Mouse (Mus musculus): ENCODE data around the gene Amz1. TPM values are rescaled to one million over a fixed set of nuclear protein-coding genes. Genes with fewer than 3 reads are reported as not detected.

Amz1 gene
- polyA plus RNA-seq, 1 experiment from 2014 or later: 0.96 TPM

DNA sequence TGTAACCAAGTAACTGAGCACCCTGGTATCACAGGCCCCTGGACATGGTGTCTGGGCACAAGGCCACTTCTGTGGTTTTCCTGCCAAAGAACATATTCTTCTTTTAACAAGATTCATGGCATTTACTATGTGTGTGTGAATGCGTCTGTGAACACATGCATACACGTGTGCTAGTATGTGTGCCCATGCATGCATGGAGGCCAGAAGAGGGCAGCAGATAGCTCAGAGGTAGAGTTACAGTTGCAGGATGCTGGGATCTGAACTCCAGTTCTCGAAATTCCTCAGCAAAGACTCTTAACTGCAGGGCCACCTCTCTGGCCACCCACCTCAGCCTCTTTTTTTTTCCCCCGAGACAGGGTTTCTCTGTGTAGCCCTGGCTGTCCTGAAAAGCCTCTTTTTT is 59.6 kb downstream of the Amz1 start:
- 91% methylated on average over 4 of the region's 4 CpGs for WGBS
- Histone ChIP-seq H3K9me3 (ENCODE audit: control insufficient read depth, low read length) (no peaks in the 10 kb centered on the region), H3K4me1 (replicated peaks; ENCODE audit: control insufficient read depth, insufficient read depth, low read length) (no peaks in the 10 kb centered on the region), H3K27ac (ENCODE audit: low read depth, low read length) (no peak overlapping the region), H3K4me3 (ENCODE audit: low read depth, low read length) (no peak overlapping the region), H3K4me2 (ENCODE audit: low read depth, low read length, severe bottlenecking) (no peak overlapping the region), H3K36me3 (ENCODE audit: control insufficient read depth, insufficient read depth, low read length) (no peaks in the 10 kb centered on the region; the same call in 1 of the 2 replicates), H3K9ac (ENCODE audit: low read length) (no peak overlapping the region), H3K27me3 (ENCODE audit: control insufficient read depth, insufficient read depth, low read length) (no peaks in the 10 kb centered on the region)
- DNase-seq (ENCODE audit: low spot score) (no peak), ATAC-seq (replicated peaks; ENCODE audit: low FRiP score) (no peak)

GRCm38 (mm10) chr5:140784288-140784687 is 60.4 kb downstream of the Amz1 start:
- no peaks in the 10 kb centered on the region; the same call in 1 of the 2 replicates for H3K36me3 ChIP-seq (ENCODE audit: control insufficient read depth, insufficient read depth, low read length)
- no peak for ATAC-seq (replicated peaks; ENCODE audit: low FRiP score)

DNA sequence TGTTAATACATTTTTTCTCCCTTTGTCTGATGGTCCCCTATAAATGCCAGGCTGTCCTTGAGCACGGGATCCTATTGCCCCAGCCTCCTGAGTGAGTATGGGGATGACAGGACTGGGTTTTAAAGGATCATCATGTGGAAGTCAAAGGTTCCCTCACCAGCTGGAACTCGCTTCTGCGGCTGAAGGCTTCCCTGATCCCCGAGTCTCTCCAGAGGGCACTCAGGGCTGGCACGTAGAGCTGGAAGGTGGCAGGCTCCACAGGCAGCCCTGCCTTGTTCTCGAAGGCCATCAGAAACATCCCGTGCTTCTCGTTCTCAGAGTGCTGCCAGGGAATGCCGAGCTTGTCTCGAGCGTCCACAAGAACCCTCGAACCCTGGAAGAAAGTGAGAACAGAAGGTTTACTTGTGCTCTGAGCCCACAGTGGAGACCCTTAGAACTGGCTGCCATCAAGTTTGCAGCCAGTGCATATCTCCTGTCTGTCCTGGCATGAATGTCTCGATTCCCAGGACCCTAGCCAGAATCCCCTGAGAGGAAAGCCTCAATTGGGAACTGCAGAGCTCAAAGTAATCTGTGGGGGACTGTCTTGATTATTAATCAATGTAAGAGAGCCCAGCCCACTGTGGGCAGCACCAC is 61.4 kb downstream of the Amz1 start:
- Histone ChIP-seq H3K4me3 (ENCODE audit: low read depth, low read length) (no peak overlapping the region), H3K36me3 (ENCODE audit: control insufficient read depth, insufficient read depth, low read length) (no peaks in the 10 kb centered on the region; the same call in 1 of the 2 replicates), H3K9me3 (ENCODE audit: control insufficient read depth, low read length) (no peaks in the 10 kb centered on the region), H3K4me1 (replicated peaks; ENCODE audit: control insufficient read depth, insufficient read depth, low read length) (no peaks in the 10 kb centered on the region), H3K27me3 (ENCODE audit: control insufficient read depth, insufficient read depth, low read length) (no peaks in the 10 kb centered on the region), H3K27ac (ENCODE audit: low read depth, low read length) (no peak overlapping the region), H3K4me2 (ENCODE audit: low read depth, low read length, severe bottlenecking) (no peak overlapping the region), H3K9ac (ENCODE audit: low read length) (no peak overlapping the region)
- WGBS: 93% methylated on average over 13 of the region's 13 CpGs
- ATAC-seq (replicated peaks; ENCODE audit: low FRiP score) (no peak), DNase-seq (ENCODE audit: low spot score) (no peak)

More at GRCm38 (mm10) chr5:140784288-140784687, 60.4 kb downstream of the Amz1 start:
- H3K27ac ChIP-seq (ENCODE audit: low read depth, low read length): no peak overlapping the region
- H3K4me3 ChIP-seq (ENCODE audit: low read depth, low read length): no peak overlapping the region
- no peaks in the 10 kb centered on the region for H3K27me3 ChIP-seq (ENCODE audit: control insufficient read depth, insufficient read depth, low read length)
- 94% methylated on average over 6 of the region's 6 CpGs for WGBS
- H3K4me1 ChIP-seq (replicated peaks; ENCODE audit: control insufficient read depth, insufficient read depth, low read length): no peaks in the 10 kb centered on the region
- no peak for DNase-seq (ENCODE audit: low spot score)
- no peak overlapping the region for H3K9ac ChIP-seq (ENCODE audit: low read length)
- H3K9me3 ChIP-seq (ENCODE audit: control insufficient read depth, low read length): no peaks in the 10 kb centered on the region
- H3K4me2 ChIP-seq (ENCODE audit: low read depth, low read length, severe bottlenecking): no peak overlapping the region

DNA sequence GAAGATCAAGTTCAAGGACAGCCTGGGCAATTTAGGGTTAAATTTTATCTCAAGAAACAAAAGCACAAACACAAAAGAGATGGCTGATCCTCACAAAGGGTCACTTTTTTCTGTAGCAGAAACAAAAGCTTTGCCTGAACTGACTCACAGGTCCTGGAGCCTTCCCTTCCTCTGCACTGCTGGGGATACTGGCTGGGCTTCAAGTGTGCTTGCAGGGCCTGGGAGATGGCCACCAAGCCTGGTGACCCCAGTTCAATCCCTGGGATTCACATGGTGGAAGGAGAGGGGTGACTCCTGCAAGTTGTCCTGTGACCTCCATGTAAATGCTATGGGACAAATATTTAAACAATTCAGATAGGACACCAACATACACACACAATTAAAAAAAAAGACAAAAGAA is 65.6 kb downstream of the Amz1 start:
- Histone ChIP-seq H3K4me3 (ENCODE audit: low read depth, low read length) (no peak overlapping the region), H3K36me3 (ENCODE audit: control insufficient read depth, insufficient read depth, low read length) (no peaks in the 10 kb centered on the region), H3K9me3 (ENCODE audit: control insufficient read depth, low read length) (no peaks in the 10 kb centered on the region), H3K27ac (ENCODE audit: low read depth, low read length) (no peak overlapping the region), H3K27me3 (ENCODE audit: control insufficient read depth, insufficient read depth, low read length) (no peaks in the 10 kb centered on the region), H3K4me2 (ENCODE audit: low read depth, low read length, severe bottlenecking) (no peak overlapping the region), H3K9ac (ENCODE audit: low read length) (no peak overlapping the region), H3K4me1 (replicated peaks; ENCODE audit: control insufficient read depth, insufficient read depth, low read length) (peaks cover 13% of the 10 kb centered on the region; the same call in 1 of the 2 replicates)
- DNase-seq (ENCODE audit: low spot score) (no peak), ATAC-seq (replicated peaks; ENCODE audit: low FRiP score) (no peak)

- no peak overlapping the region for H3K4me2 ChIP-seq (ENCODE audit: low read depth, low read length, severe bottlenecking)
- no peak overlapping the region for H3K9ac ChIP-seq (ENCODE audit: low read length)
- no peaks in the 10 kb centered on the region for H3K36me3 ChIP-seq (ENCODE audit: control insufficient read depth, insufficient read depth, low read length)
- H3K4me3 ChIP-seq (ENCODE audit: low read depth, low read length): no peak overlapping the region
- ATAC-seq (replicated peaks; ENCODE audit: low FRiP score): no peak
- no peaks in the 10 kb centered on the region for H3K27me3 ChIP-seq (ENCODE audit: control insufficient read depth, insufficient read depth, low read length)
- peak overlapping the region; percentile 65 for H3K27ac ChIP-seq (ENCODE audit: low read depth, low read length)
- no peak for DNase-seq (ENCODE audit: low spot score)
- 87% methylated on average over 2 of the region's 2 CpGs for WGBS
- no peaks in the 10 kb centered on the region for H3K9me3 ChIP-seq (ENCODE audit: control insufficient read depth, low read length)
- H3K4me1 ChIP-seq (replicated peaks; ENCODE audit: control insufficient read depth, insufficient read depth, low read length): peaks cover 13% of the 10 kb centered on the region; the same call in 1 of the 2 replicates
These were observed 66.5 kb downstream of the Amz1 start for GRCm38 (mm10) chr5:140790392-140790791.

DNA sequence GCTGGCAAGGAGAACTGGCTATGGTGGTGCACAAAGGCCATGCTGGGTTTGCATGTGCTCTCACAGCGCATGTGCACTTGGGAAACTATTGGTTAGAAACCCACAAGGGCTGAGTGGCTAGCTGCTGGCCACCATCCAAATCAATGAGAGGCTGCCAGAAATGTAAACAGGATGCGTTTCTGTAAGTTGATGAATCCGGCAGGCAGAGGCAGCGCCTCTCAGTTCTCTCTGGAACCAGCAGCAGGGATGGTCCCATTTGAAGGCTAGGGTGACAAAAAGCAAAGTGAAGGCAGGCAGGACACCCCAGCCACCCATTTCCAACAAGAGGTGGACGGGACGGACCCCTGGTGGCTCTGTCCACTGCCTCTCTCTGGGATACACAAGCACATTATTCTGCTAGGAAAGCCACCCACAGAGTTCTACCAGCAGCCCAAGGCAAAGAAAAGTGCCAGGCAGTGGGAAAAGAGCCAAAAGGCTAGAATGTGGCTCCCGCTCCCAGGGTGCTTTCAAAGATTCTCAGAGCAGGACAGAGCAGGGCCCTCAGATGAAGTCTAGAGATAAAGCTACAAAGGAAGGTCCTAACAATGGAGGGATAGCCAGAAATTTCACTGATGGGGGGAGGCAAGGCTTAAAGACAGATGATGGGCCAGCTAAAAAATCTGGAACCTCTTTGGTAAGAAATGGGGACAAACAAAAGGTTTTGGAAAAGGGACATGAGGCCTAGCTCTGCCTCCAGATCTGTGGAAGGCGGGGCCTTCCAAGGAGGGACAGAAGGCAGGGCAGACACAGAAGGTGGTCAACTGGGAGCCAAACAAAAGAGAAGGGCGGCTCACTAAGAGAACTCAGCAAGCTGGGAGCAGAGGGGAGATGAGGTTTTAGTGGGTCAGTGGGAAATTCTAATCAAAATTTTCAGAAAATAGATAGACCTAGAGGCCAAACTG is 67.3 kb downstream of the Amz1 start:
- Histone ChIP-seq H3K9ac (ENCODE audit: low read length) (peak overlapping the region; percentile 30), H3K27me3 (ENCODE audit: control insufficient read depth, insufficient read depth, low read length) (no peaks in the 10 kb centered on the region), H3K9me3 (ENCODE audit: control insufficient read depth, low read length) (no peaks in the 10 kb centered on the region), H3K36me3 (ENCODE audit: control insufficient read depth, insufficient read depth, low read length) (no peaks in the 10 kb centered on the region), H3K4me2 (ENCODE audit: low read depth, low read length, severe bottlenecking) (no peak overlapping the region), H3K4me1 (replicated peaks; ENCODE audit: control insufficient read depth, insufficient read depth, low read length) (peaks cover 13% of the 10 kb centered on the region; the same call in 1 of the 2 replicates), H3K27ac (ENCODE audit: low read depth, low read length) (peak overlapping the region; percentile 65), H3K4me3 (ENCODE audit: low read depth, low read length) (no peak overlapping the region)
- WGBS: 37% methylated on average over 9 of the region's 9 CpGs
- DNase-seq (ENCODE audit: low spot score) (no peak), ATAC-seq (replicated peaks; ENCODE audit: low FRiP score) (peak; percentile 56; the same call in 1 of the 2 replicates)

DNA sequence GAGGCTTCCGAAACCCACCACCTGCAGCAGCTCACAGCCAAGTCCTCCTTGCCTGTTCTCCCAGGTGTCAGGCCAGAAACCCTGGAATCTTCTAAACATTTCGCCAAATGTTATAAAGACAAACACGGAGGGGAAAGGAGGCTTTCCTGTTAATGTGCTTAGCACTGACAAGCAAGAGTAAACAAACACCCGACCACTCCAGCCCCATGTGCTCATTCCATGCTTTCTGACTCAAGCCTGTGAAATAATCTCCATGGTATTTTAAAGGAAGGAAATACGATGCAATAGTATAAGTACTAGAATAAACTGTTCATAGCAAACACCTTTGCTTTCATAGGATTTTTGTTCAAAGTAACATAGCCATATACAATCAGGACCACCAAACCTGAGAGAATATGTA is 68.3 kb downstream of the Amz1 start:
- no peaks in the 10 kb centered on the region for H3K27me3 ChIP-seq (ENCODE audit: control insufficient read depth, insufficient read depth, low read length)
- no peak overlapping the region for H3K27ac ChIP-seq (ENCODE audit: low read depth, low read length)
- no peaks in the 10 kb centered on the region for H3K36me3 ChIP-seq (ENCODE audit: control insufficient read depth, insufficient read depth, low read length)
- WGBS: 67% methylated on average over 5 of the region's 5 CpGs
- H3K9me3 ChIP-seq (ENCODE audit: control insufficient read depth, low read length): no peaks in the 10 kb centered on the region
- peaks cover 13% of the 10 kb centered on the region; the same call in 1 of the 2 replicates for H3K4me1 ChIP-seq (replicated peaks; ENCODE audit: control insufficient read depth, insufficient read depth, low read length)
- ATAC-seq (replicated peaks; ENCODE audit: low FRiP score): no peak
- H3K9ac ChIP-seq (ENCODE audit: low read length): peak overlapping the region; percentile 30
- H3K4me3 ChIP-seq (ENCODE audit: low read depth, low read length): no peak overlapping the region
- DNase-seq (ENCODE audit: low spot score): no peak
- no peak overlapping the region for H3K4me2 ChIP-seq (ENCODE audit: low read depth, low read length, severe bottlenecking)

GRCm38 (mm10) chr5:140794753-140795152 is 70.8 kb downstream of the Amz1 start:
- 47% methylated on average over 3 of the region's 3 CpGs for WGBS

More at GRCm38 (mm10) chr5:140794753-140795152, 70.8 kb downstream of the Amz1 start:
- no peak overlapping the region for H3K4me3 ChIP-seq (ENCODE audit: low read depth, low read length)
- H3K36me3 ChIP-seq (ENCODE audit: control insufficient read depth, insufficient read depth, low read length): no peaks in the 10 kb centered on the region
- no peak overlapping the region for H3K9ac ChIP-seq (ENCODE audit: low read length)
- no peaks in the 10 kb centered on the region for H3K27me3 ChIP-seq (ENCODE audit: control insufficient read depth, insufficient read depth, low read length)
- no peaks in the 10 kb centered on the region for H3K9me3 ChIP-seq (ENCODE audit: control insufficient read depth, low read length)
- H3K4me2 ChIP-seq (ENCODE audit: low read depth, low read length, severe bottlenecking): no peak overlapping the region
- ATAC-seq (replicated peaks; ENCODE audit: low FRiP score): no peak
- H3K27ac ChIP-seq (ENCODE audit: low read depth, low read length): no peak overlapping the region
- H3K4me1 ChIP-seq (replicated peaks; ENCODE audit: control insufficient read depth, insufficient read depth, low read length): peaks cover 13% of the 10 kb centered on the region; the same call in 1 of the 2 replicates
- no peak for DNase-seq (ENCODE audit: low spot score)

Measured in forebrain, embryonic 11.5 days (tissue).